Mouse (Mus musculus): ENCODE measurements around the gene Lrrc52.

Lrrc52 gene

DNA sequence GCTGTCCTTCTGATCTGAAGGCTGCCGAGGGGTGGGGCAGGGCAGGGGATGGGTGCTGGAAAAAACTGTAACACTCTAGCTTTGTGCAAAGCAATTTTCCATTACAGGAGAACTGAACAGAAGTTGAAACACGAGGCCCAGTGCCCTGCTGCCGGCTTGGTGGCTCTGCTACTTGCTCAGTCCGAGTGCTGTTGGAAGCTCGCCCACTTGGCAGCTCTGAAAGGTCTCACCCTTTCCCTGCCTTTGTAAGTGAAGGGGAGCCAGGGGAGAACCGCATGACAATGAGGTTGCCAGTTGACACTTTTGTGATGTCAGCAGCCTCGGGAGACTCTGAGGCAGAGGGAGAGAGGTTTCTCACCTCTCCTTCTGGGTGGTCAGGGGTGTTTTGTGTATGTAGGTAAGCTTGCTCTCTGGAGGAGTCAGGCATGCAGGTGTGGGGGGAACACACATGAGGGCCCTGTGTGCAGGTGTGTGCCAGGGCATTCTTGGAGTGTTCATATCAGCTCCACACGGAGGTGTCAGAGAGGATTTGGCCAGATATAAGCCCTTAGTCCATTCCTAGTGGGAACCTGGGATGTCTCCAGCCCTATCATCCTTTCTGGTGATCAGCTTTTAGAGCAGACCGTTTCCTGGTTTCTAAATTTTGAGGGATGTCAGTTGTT is at the start of gene Lrrc52:
Gene Lrrc52, minus strand, starts transcription at position 16 of the 662 bp plus-strand sequence.
- DNase-seq (ENCODE audit: low spot score): peak; percentile 37

DNA sequence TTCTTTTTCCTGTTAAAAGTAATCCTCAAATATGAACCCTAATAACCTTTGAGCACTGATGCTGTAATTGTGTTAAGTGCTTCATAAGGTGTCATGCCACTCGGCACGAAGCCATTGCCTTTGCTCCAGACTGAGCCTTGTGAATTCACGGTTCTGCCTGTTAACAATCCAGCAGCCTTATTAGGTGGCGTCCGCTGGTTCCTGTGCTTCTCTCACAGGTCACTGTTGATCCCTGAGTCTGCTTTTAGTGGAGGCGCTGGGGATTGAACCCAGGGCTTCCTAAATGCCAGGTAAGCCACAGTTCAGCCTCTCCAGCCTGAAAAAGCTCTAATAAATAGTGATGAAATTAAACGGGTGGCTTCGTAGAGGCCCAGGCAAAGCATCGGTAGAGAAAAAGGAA is 45.0 kb upstream of the Lrrc52 start:
- DNase-seq (ENCODE audit: low spot score): no peak

DNA sequence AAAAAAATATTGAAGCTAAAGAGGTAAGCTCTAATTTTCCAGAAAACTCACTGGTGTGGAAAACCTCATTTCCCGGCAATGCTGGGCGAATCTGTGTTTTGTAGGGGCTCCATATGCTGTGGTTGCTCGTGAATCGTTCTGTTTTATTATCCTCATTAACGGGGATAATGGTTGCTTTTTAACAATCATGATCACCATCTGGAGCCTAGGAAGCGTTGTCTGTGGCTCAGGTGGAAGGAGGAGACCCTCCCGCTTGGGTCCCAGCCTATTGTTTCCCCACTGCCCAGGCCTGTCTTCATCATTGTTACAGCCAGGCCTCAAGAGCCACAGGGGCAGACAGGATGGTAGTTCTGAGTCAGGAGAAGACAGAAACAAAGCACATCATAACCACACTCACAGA is 39.5 kb upstream of the Lrrc52 start:
- no peak for DNase-seq (ENCODE audit: low spot score)

DNA sequence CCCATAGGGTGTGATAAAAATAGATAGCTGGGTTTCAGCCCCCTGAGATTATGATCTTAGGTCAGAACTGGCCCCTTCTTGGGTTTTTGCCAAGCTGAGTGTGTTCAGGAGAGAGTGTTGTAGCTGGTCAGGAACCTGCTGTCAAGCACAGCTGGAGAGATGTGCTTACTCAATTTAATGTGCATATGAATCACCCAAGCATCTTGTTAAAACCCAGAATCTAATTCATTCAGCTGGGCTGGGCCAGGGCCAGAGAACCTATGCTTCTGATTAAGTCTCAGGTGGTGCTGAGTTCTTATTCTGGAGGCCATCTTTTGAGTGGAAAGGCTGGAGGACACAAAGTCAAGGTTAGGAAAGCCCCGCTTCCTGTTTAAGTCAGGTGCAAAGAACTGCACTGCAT is 38.8 kb upstream of the Lrrc52 start:
- DNase-seq (ENCODE audit: low spot score): no peak

DNA sequence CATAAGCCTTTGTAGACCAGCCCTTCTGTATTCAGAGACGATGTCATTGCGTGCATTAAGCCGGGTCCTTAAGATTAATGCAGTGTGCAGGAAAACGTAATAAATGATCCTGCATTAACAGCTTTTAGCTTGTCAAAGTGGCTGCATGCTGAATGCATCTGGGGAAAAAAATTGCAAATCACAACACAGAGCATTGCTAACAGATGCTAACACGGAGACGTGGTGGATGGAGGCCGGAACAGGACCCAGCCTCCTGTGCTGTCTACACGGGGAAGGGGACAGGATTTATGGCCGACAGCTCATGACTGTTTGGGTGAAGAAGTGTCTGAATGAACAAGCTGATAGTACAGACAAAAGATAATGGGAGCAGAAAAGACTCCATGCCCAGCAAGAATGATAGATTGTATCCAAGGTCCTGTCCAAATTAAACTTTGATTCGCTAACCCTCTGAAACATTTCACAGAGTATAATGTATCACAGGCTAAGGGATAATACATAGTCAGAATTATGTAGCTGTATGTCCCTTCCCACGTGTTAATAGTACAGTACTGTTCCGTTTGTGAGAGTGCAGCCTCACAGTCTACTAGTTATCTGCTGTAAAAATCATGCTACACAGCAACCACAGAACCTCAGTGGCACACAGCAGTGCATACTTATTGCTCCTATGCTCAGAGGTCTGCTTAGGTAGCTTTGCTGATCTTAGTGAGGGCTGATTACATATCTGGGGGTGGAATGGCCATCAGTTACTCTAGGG is 32.7 kb upstream of the Lrrc52 start:
- DNase-seq (ENCODE audit: low spot score): no peak

DNA sequence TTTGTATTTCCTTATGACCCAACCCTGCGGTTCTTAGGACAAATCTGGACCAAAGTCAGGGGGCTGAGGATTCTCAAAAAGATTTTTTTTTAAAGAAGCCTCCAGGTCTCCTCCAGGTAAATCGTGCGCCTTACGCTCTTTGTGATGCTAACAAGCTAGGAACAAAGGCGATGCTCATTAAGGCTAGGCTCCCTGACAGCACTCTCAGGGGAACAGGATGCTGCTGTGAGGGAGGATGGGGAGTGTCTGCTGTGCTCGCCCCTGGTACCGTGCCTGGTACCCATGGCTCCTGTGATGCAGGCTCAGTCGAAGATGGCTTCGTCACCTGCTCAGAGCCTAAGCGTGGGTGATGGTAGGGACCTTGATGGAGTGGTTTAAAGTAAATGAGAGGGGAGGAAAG is 31.4 kb upstream of the Lrrc52 start:
- DNase-seq (ENCODE audit: low spot score): no peak

DNA sequence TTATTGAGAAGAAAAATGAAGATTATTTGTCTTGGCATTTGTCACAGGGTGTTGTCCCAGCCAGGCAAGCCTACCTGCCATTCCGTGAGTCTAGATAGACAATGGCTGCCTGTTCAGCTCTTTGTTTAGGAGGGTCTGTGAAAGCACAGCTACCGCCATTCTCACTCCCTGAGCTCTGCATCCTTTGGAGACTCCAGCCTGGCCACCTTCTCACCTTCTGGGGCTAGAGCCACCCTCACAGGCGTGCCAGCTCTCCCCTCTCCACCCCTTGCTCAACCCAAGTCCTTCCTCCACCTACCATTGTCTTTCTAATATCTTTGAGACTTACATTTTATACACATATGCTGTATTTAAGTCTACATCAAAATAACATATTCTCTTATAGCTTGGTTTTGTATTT is 31.0 kb upstream of the Lrrc52 start:
- DNase-seq (ENCODE audit: low spot score): no peak

DNA sequence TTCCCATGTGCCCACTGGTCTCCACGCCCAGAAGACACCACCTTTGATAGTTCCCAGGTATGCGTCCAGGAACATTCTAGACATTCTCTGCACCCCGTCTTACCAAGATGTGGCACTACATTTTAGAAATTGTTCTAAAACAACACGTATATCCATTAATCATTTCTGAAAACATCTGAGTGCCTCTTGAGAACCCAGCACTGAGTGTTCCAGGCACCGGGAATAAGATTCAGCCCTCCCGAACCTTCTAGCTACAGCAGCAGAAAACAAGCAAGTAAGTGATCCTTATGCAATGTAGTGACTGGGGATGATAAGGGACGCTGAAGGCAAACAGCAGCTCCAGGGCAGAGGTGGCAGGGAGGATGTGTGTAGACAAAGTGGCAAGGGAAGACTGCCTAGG is 24.9 kb upstream of the Lrrc52 start:
- DNase-seq (ENCODE audit: low spot score): no peak

DNA sequence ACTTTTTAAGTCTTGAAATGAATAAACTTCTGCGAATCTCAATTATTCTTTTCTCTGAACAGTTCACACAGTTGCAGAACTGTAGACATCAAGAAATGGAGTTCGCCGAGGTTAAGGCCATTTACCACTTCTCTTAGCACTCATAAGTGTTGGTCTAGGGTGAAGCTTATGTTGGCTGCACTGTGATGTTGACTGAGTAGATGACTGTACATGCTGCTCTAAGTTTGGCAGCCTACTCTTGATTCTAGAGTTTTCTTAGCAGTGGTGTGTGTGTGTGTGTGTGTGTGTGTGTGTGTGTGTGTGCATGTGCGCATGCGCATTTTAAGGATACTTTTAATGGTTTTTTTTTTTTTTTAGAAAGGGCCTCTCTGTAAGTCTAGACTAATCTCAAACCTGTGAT is 21.4 kb upstream of the Lrrc52 start:
- DNase-seq (ENCODE audit: low spot score): no peak

DNA sequence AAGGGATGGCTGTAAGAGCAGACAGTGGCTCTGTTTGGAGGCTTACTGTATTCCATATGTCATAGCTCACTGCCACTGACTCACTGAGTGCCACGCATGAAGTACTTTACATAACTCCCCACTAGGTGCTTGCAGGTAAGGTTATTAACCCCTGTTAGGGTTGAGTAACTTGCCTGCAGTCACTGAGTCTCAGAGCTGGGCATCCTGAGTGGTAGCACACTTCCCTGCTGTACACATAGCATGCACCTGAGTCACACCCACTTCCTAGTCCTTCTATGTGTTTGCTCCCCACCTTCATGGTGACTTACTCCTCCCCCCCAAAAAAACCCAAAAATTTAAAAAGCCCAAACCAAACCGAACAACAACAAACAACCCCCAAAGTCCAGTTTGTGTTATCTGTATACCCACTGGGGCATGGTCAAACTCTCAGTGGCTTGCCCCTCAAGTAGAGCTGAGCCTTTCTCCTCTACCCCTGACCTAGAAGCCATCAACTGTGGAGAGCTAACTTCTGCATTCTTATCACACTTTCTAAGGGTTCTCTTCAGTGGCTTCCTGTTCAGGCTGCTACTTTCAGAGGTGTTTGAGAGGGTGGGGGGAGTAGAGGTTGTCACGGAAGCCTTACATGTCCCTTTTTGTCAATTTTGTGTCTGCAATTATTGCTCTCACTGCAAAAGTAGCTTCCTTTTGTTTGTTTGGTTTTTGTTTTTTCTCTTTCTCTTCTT is 20.5 kb upstream of the Lrrc52 start:
- no peak for DNase-seq (ENCODE audit: low spot score)

DNA sequence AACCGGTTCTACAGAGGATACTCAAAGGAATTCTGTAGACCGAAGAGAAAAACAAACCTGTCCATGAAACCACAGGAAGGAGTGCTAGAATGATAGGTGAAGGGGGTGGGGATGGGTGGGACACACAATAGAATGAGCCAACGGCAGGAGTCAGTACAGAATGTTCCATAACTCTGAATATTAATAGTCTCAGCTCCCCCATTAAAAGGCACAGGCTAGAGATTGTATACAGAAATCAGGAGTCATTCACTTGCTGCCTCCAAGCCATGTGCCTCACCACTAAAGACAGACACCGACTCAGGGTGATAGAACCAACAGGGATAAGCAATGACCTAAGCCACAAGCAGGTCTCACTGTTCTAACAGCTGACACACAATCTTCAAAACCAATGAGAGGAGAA is 16.3 kb upstream of the Lrrc52 start:
- no peak for DNase-seq (ENCODE audit: low spot score)

DNA sequence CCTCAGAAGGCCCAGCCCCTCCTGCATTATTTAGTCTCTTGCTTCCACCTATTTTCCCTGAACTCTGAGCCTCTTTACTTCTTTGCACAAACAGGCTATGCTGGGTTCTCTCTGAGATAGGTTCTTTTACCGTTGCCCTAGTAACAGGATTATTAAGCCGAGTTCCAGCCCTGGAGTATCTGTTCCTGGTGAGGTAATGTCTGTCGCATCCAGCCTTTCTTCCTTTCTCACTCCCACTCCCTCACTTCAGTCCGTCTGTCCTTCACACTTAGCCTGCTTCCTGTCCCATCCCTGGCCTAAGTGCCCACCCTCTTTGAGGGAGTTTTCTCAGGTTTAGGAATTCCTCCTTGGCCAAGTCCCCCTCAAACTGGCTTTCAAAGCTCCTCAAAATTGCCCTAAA is 7.0 kb upstream of the Lrrc52 start:
- no peak for DNase-seq (ENCODE audit: low spot score)

DNA sequence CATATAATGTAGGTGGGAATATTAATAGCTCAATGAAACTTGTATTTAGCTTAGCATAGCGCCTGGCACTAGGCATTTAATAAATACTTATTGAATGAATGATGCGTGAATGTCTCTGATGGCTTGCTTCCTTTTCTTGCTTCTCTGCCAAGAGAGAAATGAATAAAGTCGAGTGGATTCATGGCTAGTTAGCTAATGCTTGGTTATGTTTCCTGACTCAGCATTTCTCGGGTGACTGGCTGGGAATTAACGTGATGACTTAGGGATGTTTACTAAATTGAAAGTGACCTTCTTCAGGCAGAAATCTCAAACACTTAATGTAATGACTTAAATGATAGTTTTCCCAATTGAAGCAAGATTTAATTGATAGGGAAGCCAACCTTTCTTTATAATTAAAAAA is 1.3 kb upstream of the Lrrc52 start:
- DNase-seq (ENCODE audit: low spot score): no peak

DNA sequence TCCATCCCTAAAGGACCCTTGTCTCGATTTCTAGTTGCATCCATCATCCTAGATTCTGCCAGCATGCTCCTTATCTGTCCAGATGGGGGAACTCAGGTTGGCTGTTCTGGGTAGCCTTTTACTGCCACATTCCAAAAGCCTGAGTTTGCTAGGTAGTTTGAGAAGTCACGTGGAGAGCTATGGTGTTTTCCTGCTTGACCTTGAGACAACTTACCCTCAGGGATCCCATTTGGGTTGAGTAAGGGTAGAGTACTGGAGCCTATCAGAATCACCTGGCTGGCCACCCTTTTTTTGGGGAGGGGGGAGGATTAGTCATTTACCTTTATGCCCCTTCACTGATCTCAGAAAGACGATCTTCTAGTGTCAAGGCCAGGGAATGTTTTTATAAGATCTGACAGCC is 9.3 kb downstream of the Lrrc52 start:
- DNase-seq (ENCODE audit: low spot score): no peak

DNA sequence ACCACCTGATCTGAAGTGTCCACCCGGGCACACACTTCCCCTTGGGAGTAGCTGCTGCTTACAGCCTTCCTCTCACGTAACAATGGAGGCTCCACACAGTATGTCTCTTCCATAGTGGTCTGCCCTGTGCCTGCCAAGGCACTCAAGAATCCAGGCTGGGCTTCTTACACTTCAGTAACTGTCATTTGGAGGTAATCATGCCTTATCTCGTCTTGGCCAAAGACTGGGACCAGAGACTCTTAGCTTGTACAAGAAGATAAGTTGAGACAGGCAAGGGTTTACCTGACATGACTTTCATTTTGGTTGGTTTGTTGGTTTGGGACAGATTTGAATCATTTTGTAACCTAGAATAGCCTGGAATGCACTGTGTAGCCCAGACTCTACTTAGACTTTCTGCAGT is 13.5 kb downstream of the Lrrc52 start:
- no peak for DNase-seq (ENCODE audit: low spot score)

DNA sequence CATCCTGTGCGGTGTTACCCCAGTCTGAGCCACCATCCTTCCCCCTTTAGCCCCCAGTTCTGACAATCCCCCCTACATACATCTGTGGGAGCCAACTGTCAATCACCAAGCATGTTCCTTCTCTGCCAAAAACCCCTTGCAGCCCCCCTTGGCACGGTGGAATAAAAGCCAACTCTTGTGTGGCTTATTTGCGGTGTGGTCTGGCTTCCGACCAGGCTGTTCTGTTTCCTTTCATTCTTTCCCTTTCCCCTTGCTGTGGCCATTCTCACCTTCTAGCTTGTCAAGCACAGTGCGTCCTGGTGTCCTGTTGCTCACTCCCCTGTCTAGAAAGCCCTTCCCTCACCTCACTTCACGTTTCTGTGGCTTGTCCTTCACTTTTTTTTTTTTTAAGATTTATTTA is 14.1 kb downstream of the Lrrc52 start:
- no peak for DNase-seq (ENCODE audit: low spot score)

DNA sequence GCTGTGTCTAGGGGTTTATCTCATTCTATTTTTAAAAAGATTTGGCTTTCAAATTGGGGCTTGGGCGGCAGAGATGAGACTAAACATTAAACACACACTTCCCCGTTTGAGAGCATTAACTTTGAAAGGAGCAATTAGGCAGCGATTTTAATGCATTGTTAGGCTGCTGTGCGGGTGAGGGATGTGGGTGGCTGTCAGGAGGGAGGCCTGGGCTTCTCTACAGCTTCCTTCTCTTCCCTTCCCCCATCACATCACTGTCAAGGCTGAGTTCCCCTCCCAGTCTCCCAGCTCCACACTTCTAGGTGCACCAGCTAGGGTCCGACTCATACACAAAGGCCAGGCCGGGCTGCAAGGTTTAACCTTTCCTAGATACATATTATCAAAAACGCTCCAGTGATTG is 18.0 kb downstream of the Lrrc52 start:
- no peak for DNase-seq (ENCODE audit: low spot score)

DNA sequence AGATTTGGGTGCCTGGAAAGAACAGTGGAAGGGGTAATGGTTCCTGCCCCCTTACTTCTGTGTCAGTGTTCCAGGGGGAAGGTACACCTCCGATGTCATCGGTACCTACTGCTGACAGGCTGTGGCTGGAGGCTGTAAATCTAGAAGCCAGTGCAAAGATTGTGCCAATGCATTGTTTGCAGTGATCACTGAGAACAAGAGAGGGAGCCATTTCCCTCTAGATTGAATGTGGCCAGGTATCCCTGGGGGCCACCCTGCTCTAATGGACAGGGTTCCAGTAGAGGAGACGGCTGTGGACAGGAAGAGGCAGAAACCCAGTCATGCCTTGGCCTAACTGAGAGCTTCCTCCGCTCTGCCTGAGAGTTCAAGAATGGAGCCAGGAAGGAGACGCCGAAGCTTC is 18.5 kb downstream of the Lrrc52 start:
- no peak for DNase-seq (ENCODE audit: low spot score)

DNA sequence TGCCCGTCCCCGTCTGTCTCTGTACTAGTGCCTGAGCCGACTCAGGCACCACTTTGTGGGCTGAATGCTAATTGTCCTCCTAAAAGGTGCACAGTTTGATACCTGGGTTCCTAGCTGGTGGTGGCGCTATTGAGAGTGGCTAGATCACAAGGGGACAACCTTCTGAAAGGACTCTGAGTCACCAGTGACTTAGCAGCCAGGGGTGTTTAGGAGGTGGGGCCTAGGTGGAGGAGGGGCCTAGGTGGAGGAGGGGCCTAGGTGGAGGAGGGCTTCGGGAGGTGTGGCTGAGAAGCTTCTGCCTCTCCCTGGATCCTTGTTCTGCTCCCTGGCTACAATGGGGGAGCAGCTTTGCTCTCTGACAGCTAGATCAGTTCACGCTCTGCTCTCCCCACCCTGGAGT is 20.1 kb downstream of the Lrrc52 start:
- DNase-seq (ENCODE audit: low spot score): no peak

DNA sequence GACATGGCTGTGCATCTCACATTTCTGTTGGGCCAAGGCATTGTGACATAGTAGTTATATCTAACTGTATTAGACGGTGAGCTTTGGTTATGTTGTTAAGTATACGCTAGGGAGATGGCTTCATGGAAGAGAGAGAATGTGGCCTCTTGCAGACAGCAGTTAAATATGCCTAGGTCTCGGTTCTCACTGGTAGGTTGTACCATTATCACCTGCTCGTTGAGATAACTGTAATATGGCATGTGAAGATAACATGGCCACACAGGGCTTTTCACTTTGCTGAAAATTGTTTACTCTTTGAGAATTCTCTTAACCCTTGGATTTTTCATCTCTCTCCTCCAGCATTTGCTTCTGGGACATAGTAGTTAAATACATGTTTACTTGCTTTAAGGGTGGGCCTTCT is 21.4 kb downstream of the Lrrc52 start:
- DNase-seq (ENCODE audit: low spot score): no peak

DNA sequence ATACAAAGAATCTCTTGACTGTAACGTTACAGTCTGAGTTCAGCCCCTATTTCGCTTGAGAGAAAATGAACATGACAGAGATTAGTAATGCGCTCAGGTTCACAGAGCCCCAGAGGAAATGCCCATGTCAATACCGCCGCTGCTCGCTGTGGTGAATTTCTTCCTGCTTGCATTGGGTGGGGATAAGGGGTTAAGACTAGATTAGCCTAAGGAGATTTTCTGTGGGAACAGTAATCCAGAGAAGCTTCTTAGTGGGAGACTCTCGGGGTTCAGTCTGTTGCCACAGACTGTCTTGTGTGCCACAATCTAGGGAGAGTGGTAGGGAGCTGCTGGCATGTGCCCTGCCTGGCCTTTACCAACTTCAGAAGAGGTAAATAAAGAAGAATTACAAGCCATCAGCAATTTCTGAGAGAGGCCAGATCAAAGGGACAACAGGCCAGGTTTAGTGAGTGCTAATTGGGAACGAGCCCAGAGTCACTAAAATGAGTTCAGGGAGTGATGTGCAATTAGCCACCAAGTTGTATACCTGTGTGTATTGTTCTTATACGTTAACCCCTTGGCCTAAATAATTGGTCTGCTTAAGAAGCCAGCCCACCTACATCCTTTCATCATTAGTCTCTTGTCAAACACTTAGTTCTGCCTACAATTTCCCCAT is 28.2 kb downstream of the Lrrc52 start:
- DNase-seq (ENCODE audit: low spot score): no peak

DNA sequence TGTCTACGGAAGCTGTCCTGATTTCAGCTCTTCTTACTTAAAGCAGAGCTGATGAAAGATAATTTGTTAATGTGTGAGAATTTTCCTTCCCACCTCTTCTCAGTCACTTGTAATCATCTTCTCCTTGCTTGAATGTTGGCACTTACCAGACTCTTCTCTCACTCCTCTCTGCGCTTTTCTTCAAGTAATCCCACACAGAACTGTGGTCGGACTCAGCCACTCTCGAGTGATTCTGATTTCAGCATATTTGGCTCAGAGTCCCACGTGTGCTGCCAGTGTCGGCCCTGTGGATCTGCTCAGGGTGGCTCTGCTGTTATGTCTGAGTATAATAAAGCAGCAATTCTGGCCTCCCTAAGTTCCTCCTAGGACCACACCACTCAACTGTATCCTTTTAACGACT is 29.5 kb downstream of the Lrrc52 start:
- DNase-seq (ENCODE audit: low spot score): no peak

Measured in lung, postnatal 25 days (tissue).